Mouse (Mus musculus) neutrophil, adult 83 days (primary cell): Measurements from ENCODE around the gene Tprn. TPM values are rescaled to one million over a fixed set of nuclear protein-coding genes. Genes with fewer than 3 reads are reported as not detected.

Experiments used
- total RNA-seq, 2 experiments: library from RNA; stranded (reverse); gene quantifications; one replicate each; pipeline ENCODE4 v1.2.4; 2023

Tprn gene
- total RNA-seq: 10 to 100 TPM in 1 of 2 experiments, 1 to 10 TPM in 1; 9.3 to 13.0 TPM

GRCm38 (mm10) chr2:25262291-25262767 is at the start of gene Tprn:
Gene Tprn (plus strand): TSS chr2:25262618.

GRCm38 (mm10) chr2:25214444-25214843 is 48.0 kb upstream of the Tprn start, which contains the start of gene Stpg3:
Gene Stpg3 (minus strand): TSS chr2:25214637.

GRCm38 (mm10) chr2:25218445-25218844 is 44.0 kb upstream of the Tprn start, which contains the start of gene Fam166a:
Gene Fam166a (plus strand): TSS chr2:25218745.

GRCm38 (mm10) chr2:25224492-25224765 is 38.0 kb upstream of the Tprn start, which contains the start of gene Tubb4b:
Gene Tubb4b (minus strand): TSS chr2:25224702.

GRCm38 (mm10) chr2:25234050-25234449 is 28.4 kb upstream of the Tprn start, which contains the start of gene Slc34a3:
Gene Slc34a3 (minus strand): TSS chr2:25234364.

GRCm38 (mm10) chr2:25236614-25237013 is 25.8 kb upstream of the Tprn start, which contains the start of gene Rnf224:
Gene Rnf224 (minus strand): TSS chr2:25236787.

GRCm38 (mm10) chr2:25242101-25242506 is 20.3 kb upstream of the Tprn start, which contains the start of the genes Rnf208 and Cysrt1:
Gene Rnf208 (plus strand): TSS chr2:25242255.
Gene Cysrt1 (minus strand): TSS chr2:25242452.

GRCm38 (mm10) chr2:25246183-25247072 is 16.0 kb upstream of the Tprn start, which contains the start of gene AL732309.1:
Gene AL732309.1 (minus strand): TSS chr2:25246863.

GRCm38 (mm10) chr2:25255284-25255779 is 7.1 kb upstream of the Tprn start, which contains the start of gene Tmem203:
Gene Tmem203 (plus strand): TSS chr2:25255439.

GRCm38 (mm10) chr2:25271827-25272511 is 9.6 kb downstream of the Tprn start, which contains the start of the genes Ssna1 and Anapc2:
Gene Ssna1 (minus strand): TSS chr2:25272438.
Gene Anapc2 (plus strand): TSS chr2:25272478.

GRCm38 (mm10) chr2:25287927-25288649 is 25.7 kb downstream of the Tprn start, which contains the start of gene Tmem210:
Gene Tmem210 (plus strand): TSS chr2:25288145.

GRCm38 (mm10) chr2:25289651-25290050 is 27.2 kb downstream of the Tprn start, which contains the start of gene Lrrc26:
Gene Lrrc26 (plus strand): TSS chr2:25289915.

GRCm38 (mm10) chr2:25318971-25319773 is 56.8 kb downstream of the Tprn start, which contains the start of gene Grin1:
Gene Grin1 (minus strand): TSS chr2:25319187.

Other genes starting within 250 kb of the Tprn start
- gene Nsmf, start 208.3 kb upstream of the Tprn start, total RNA-seq: 10 to 100 TPM; 12.8 to 16.5 TPM
- not detected for gene Entpd8, start 182.3 kb upstream of the Tprn start, total RNA-seq
- gene Noxa1, start 167.5 kb upstream of the Tprn start, total RNA-seq: not detected
- gene Nrarp, start 81.9 kb upstream of the Tprn start, total RNA-seq: 1 to 10 TPM in 1 of 2 experiments, under 1 TPM in 1; 0.86 to 1.8 TPM
- gene Tor4a, start 65.7 kb upstream of the Tprn start, total RNA-seq: 10 to 100 TPM; 40.2 to 43.9 TPM
- gene Nelfb, start 51.1 kb upstream of the Tprn start, total RNA-seq: 10 to 100 TPM; 54.4 to 55.1 TPM
- under 1 TPM in 1 of 2 experiments, not detected in 1; 0.44 TPM for gene Stpg3, start 48.0 kb upstream of the Tprn start, total RNA-seq
- not detected for gene Fam166a, start 43.9 kb upstream of the Tprn start, total RNA-seq
- 100 to 1,000 TPM; 295 to 367 TPM for gene Tubb4b, start 37.9 kb upstream of the Tprn start, total RNA-seq
- not detected for gene Slc34a3, start 28.3 kb upstream of the Tprn start, total RNA-seq
- gene Rnf224, start 25.8 kb upstream of the Tprn start, total RNA-seq: not detected
- gene Rnf208, start 20.4 kb upstream of the Tprn start, total RNA-seq: under 1 TPM in 1 of 2 experiments, not detected in 1; 0.55 TPM
- gene Cysrt1, start 20.2 kb upstream of the Tprn start, total RNA-seq: not detected
- 1 to 10 TPM; 1.2 to 3.4 TPM for gene AL732309.1, start 15.8 kb upstream of the Tprn start, total RNA-seq
- gene Tmem203, start 7.2 kb upstream of the Tprn start, total RNA-seq: 10 to 100 TPM; 16.7 to 17.8 TPM
- 10 to 100 TPM; 65.3 to 70.3 TPM for gene Ssna1, start 9.8 kb downstream of the Tprn start, total RNA-seq
- gene Anapc2, start 9.9 kb downstream of the Tprn start, total RNA-seq: 10 to 100 TPM; 67.8 to 79.9 TPM
- not detected for gene Tmem210, start 25.5 kb downstream of the Tprn start, total RNA-seq
- gene Lrrc26, start 27.3 kb downstream of the Tprn start, total RNA-seq: not detected
- not detected for gene Grin1, start 56.6 kb downstream of the Tprn start, total RNA-seq
- gene Man1b1, start 69.7 kb downstream of the Tprn start, total RNA-seq: 10 to 100 TPM; 35.1 to 42.7 TPM
- gene Dpp7, start 93.7 kb downstream of the Tprn start, total RNA-seq: 10 to 100 TPM; 13.4 to 14.6 TPM
- 10 to 100 TPM; 24.1 to 29.2 TPM for gene Uap1l1, start 103.1 kb downstream of the Tprn start, total RNA-seq
- gene Sapcd2, start 109.7 kb downstream of the Tprn start, total RNA-seq: 10 to 100 TPM in 1 of 2 experiments, 1 to 10 TPM in 1; 9.8 to 12.2 TPM
- not detected for gene Entpd2, start 133.3 kb downstream of the Tprn start, total RNA-seq
- 1 to 10 TPM in 1 of 2 experiments, not detected in 1; 1.0 TPM for gene Npdc1, start 136.7 kb downstream of the Tprn start, total RNA-seq
- 10 to 100 TPM; 20.7 to 24.1 TPM for gene Fut7, start 160.6 kb downstream of the Tprn start, total RNA-seq
- gene Abca2, start 166.1 kb downstream of the Tprn start, total RNA-seq: 10 to 100 TPM; 21.7 to 22.3 TPM
- gene Clic3, start 194.2 kb downstream of the Tprn start, total RNA-seq: not detected
- 10 to 100 TPM; 47.2 to 49.2 TPM for gene Paxx, start 198.5 kb downstream of the Tprn start, total RNA-seq
- not detected for gene Ptgds, start 207.4 kb downstream of the Tprn start, total RNA-seq
- gene Lcn12, start 231.3 kb downstream of the Tprn start, total RNA-seq: not detected
- gene Fbxw5, start 238.1 kb downstream of the Tprn start, total RNA-seq: 10 to 100 TPM; 25.2 to 34.4 TPM
- under 1 TPM in 1 of 2 experiments, not detected in 1; 0.95 TPM for gene C8g, start 239.1 kb downstream of the Tprn start, total RNA-seq